Mouse (Mus musculus): ENCODE data around the gene Fbxo28. TPM values are rescaled to one million over a fixed set of nuclear protein-coding genes. Genes with fewer than 3 reads are reported as not detected.

Fbxo28 gene
- polyA plus RNA-seq, 1 experiment from 2014 or later: 17.6 TPM

DNA sequence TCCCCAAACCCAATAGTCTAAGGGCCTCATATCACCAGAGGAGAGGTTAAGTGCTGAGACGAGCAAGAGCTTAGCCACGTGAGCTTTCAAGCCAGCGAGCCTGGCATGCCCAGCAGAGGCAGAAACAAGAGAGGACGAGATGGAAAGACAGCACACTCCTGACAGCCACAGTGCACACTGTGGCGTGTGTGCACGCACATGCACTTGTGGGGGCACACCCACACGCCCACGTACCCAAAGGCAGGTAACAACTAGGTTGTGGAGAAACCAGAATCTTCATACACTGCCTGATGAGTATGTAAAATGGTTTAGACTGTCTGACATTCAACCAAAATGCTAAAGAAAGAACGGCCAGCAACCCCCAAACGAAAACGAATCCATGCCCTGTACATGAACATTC is 60.9 kb downstream of the Fbxo28 start:
- no peak for DNase-seq (ENCODE audit: extremely low spot score, low spot score)
- H3K9me3 ChIP-seq: no peaks in the 10 kb centered on the region
- H3K4me1 ChIP-seq: peaks cover 34% of the 10 kb centered on the region
- peaks cover 18% of the 10 kb centered on the region for H3K27me3 ChIP-seq (ENCODE audit: poor library complexity, severe bottlenecking)
- H3K4me3 ChIP-seq: peak overlapping the region; percentile 85; the same call in 1 of the 2 replicates
- 0 out of 2 replicates have a peak overlapping the region, but pooled peaks have one; percentile 11 for H3K27ac ChIP-seq
- WGBS: 68% methylated on average over 11 of the region's 11 CpGs
- H3K36me3 ChIP-seq (replicated peaks): peaks cover 39% of the 10 kb centered on the region

DNA sequence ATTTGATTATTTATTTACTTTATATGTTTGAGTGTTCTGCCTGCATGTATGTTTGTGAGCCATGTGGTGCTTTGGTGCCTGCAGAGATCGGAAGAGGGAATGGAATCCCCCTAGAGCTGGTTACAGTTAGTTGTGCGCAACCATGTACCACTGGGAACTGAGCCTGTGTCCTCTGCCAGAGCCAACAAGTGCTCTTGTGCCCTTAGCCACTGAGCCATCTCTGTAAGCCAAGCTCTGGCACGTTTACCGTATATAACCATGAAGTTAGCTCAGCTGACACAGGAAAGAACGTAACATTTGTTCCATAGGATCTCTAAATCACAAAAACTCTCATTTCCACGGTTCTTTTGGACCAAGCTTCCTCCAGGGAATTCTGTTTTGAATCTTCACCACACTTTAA is 61.4 kb downstream of the Fbxo28 start:
- no peak overlapping the region for H3K4me3 ChIP-seq
- H3K4me1 ChIP-seq: peaks cover 34% of the 10 kb centered on the region
- no peak overlapping the region for H3K27ac ChIP-seq
- WGBS: 89% methylated on average over 6 of the region's 6 CpGs
- H3K36me3 ChIP-seq (replicated peaks): peaks cover 44% of the 10 kb centered on the region
- H3K27me3 ChIP-seq (ENCODE audit: poor library complexity, severe bottlenecking): peaks cover 18% of the 10 kb centered on the region
- no peaks in the 10 kb centered on the region for H3K9me3 ChIP-seq
- DNase-seq (ENCODE audit: extremely low spot score, low spot score): no peak

DNA sequence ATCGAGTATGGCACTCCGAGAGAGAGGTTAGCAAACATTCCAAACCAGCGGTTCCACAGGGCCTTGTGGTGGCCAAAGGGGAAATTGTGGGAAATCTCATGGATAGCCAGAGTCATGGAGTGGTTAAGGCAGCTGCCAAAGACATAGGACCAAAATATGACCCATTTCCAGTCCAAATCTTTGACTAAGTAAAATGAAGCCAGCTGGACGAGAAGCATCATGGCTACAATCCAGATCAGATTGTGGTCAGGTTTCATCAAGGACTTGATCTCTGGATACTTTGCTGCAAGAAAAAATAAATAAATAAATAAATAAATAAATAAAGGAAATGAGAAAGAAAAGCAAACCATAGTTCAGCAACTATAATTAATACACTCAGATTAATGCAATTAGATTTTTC is 62.0 kb downstream of the Fbxo28 start:
- no peak overlapping the region for H3K27ac ChIP-seq
- H3K36me3 ChIP-seq (replicated peaks): peaks cover 50% of the 10 kb centered on the region
- H3K4me3 ChIP-seq: no peak overlapping the region
- H3K4me1 ChIP-seq: peaks cover 34% of the 10 kb centered on the region
- H3K9me3 ChIP-seq: no peaks in the 10 kb centered on the region
- WGBS: 95% methylated on average over 4 of the region's 4 CpGs
- no peak for DNase-seq (ENCODE audit: extremely low spot score, low spot score)
- peaks cover 13% of the 10 kb centered on the region for H3K27me3 ChIP-seq (ENCODE audit: poor library complexity, severe bottlenecking)

DNA sequence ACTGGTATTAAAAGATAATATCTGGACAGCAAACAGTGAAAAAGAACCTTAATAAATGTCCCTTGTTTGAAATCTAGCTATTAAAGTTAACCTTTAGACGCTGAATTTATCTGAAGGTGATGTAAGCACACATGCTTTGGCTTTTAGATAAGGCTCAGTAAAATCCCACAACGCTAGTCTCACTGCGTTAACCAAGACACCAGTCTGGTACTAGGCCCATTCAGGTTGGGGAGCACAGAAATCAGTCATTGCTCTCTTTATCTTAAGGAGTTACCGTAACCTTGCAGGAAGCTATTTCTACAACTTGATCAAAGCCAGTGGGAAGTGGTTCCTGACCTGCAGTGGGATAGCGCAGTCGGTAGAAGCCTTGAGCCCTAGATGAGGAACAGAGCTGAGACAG is 66.3 kb downstream of the Fbxo28 start:
- Histone ChIP-seq H3K9me3 (no peaks in the 10 kb centered on the region), H3K4me3 (no peak overlapping the region), H3K36me3 (replicated peaks) (peaks cover 75% of the 10 kb centered on the region), H3K27ac (no peak overlapping the region), H3K4me1 (peaks cover 2% of the 10 kb centered on the region; the same call in 1 of the 2 replicates), H3K27me3 (ENCODE audit: poor library complexity, severe bottlenecking) (no peaks in the 10 kb centered on the region)
- 95% methylated on average over 6 of the region's 6 CpGs for WGBS
- DNase-seq (ENCODE audit: extremely low spot score, low spot score): no peak

- Histone ChIP-seq H3K4me1 (peaks cover 16% of the 10 kb centered on the region), H3K27ac (no peak overlapping the region), H3K27me3 (ENCODE audit: poor library complexity, severe bottlenecking) (no peaks in the 10 kb centered on the region), H3K36me3 (replicated peaks) (peaks cover 46% of the 10 kb centered on the region), H3K4me3 (no peak overlapping the region), H3K9me3 (no peaks in the 10 kb centered on the region)
- 88% methylated on average over 5 of the region's 5 CpGs for WGBS
- no peak for DNase-seq (ENCODE audit: extremely low spot score, low spot score)
Observed at GRCm38 (mm10) chr1:182271632-182272031, 69.8 kb downstream of the Fbxo28 start.

- Histone ChIP-seq H3K27ac (no peak overlapping the region), H3K9me3 (no peaks in the 10 kb centered on the region), H3K36me3 (replicated peaks) (peaks cover 41% of the 10 kb centered on the region), H3K4me1 (peaks cover 16% of the 10 kb centered on the region), H3K27me3 (ENCODE audit: poor library complexity, severe bottlenecking) (no peaks in the 10 kb centered on the region), H3K4me3 (no peak overlapping the region)
- DNase-seq (ENCODE audit: extremely low spot score, low spot score): no peak
- WGBS: 84% methylated on average over 5 of the region's 5 CpGs
Observed at GRCm38 (mm10) chr1:182271130-182271529, 70.3 kb downstream of the Fbxo28 start.

DNA sequence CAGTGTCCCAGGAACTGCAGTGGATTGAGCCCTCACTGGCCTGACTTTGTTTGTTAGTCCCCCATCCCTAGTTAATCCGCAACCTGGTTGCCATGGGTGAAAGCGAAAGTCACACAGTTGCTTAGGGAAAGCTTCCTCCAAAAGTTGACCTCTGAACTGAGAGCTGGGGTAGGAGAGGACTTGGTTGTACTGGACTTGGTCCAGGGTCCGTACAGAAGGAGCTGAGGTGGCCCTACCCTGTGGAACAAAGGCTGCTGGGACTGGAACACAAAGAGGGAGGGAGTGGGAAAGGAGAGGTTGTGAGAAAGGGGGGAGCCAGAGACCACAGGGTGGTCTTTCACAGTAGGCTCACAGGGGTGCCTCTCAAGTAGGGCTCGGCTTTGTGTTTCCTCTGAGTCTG is 73.1 kb downstream of the Fbxo28 start:
- Histone ChIP-seq H3K4me3 (no peak overlapping the region), H3K9me3 (no peaks in the 10 kb centered on the region), H3K4me1 (peaks cover 16% of the 10 kb centered on the region), H3K27ac (peak overlapping the region; percentile 40), H3K36me3 (replicated peaks) (peaks cover 13% of the 10 kb centered on the region), H3K27me3 (ENCODE audit: poor library complexity, severe bottlenecking) (no peaks in the 10 kb centered on the region)
- 42% methylated on average over 4 of the region's 4 CpGs for WGBS
- DNase-seq (ENCODE audit: extremely low spot score, low spot score): no peak

GRCm38 (mm10) chr1:182266028-182266525 is 75.4 kb downstream of the Fbxo28 start:
- no peaks in the 10 kb centered on the region for H3K36me3 ChIP-seq (replicated peaks)
- WGBS: 92% methylated on average over 11 of the region's 11 CpGs
- H3K9me3 ChIP-seq: no peaks in the 10 kb centered on the region
- no peak for DNase-seq (ENCODE audit: extremely low spot score, low spot score)
- no peak overlapping the region for H3K4me3 ChIP-seq
- peaks cover 16% of the 10 kb centered on the region for H3K4me1 ChIP-seq
- H3K27me3 ChIP-seq (ENCODE audit: poor library complexity, severe bottlenecking): no peaks in the 10 kb centered on the region
- no peak overlapping the region for H3K27ac ChIP-seq

Other genes with a start within 250 kb of the Fbxo28 start
- gene Srp9, start 216.9 kb downstream of the Fbxo28 start, polyA plus RNA-seq (2016; fragmentation: Nextera tagmentation; extraction: Ambion mirVana): 157 and 159 TPM in 2 replicates
- gene Vmn1r1, start 177.1 kb downstream of the Fbxo28 start, polyA plus RNA-seq (2016; fragmentation: Nextera tagmentation; extraction: Ambion mirVana): not detected in 2 replicates
- gene Degs1, start 58.8 kb downstream of the Fbxo28 start, polyA plus RNA-seq (2016; fragmentation: Nextera tagmentation; extraction: Ambion mirVana): 64.3 and 69.1 TPM in 2 replicates
- 23.8 and 28.5 TPM in 2 replicates for gene Trp53bp2, start 67.5 kb upstream of the Fbxo28 start, polyA plus RNA-seq (2016; fragmentation: Nextera tagmentation; extraction: Ambion mirVana)
- 71.5 and 71.8 TPM in 2 replicates for gene Capn2, start 176.0 kb upstream of the Fbxo28 start, polyA plus RNA-seq (2016; fragmentation: Nextera tagmentation; extraction: Ambion mirVana)
- gene Capn8, start 223.4 kb upstream of the Fbxo28 start, polyA plus RNA-seq (2016; fragmentation: Nextera tagmentation; extraction: Ambion mirVana): not detected in 2 replicates